Mouse (Mus musculus) CH12.LX (cell line): ENCODE results near the gene Ttn. TPM values are rescaled to one million over a fixed set of nuclear protein-coding genes. Genes with fewer than 3 reads are reported as not detected.

Source experiments
- DNase-seq: peaks from one replicate; pipeline ENCODE4 v3.0.0-alpha.2; 2013; ENCODE audit errors: extremely low read depth
- H3K27ac ChIP-seq: 2 replicates; pipeline ENCODE4 v1.5.1; 2012; ENCODE audit warnings: low read depth, mild to moderate bottlenecking, control low read depth, moderate library complexity; ENCODE audit not compliant: insufficient read depth
- H3K27me3 ChIP-seq: replicated peaks from 2 replicates; pipeline ENCODE3; 2012; ENCODE audit warnings: inconsistent platforms
- H3K36me3 ChIP-seq, 2 experiments: replicated peaks in 1 of 2; 2 replicates each; pipeline versions ENCODE3 to v1.6.1; 2012; ENCODE audit warnings: inconsistent platforms in 1 of 2, low read length in 1 of 2, mild to moderate bottlenecking in 1 of 2, mixed read lengths in 1 of 2, moderate library complexity in 1 of 2; ENCODE audit not compliant: control insufficient read depth in 1 of 2, insufficient read depth in 1 of 2
- H3K4me1 ChIP-seq, 2 experiments: 2 replicates each; pipeline ENCODE4 v1.6.1; 2012; ENCODE audit warnings: inconsistent platforms in 1 of 2, moderate library complexity in 1 of 2; ENCODE audit not compliant: insufficient read depth in 2 of 2, control insufficient read depth in 1 of 2
- H3K4me2 ChIP-seq: 2 replicates; pipeline ENCODE4 v1.6.1; 2012; ENCODE audit warnings: low read depth, mild to moderate bottlenecking, control low read depth; ENCODE audit not compliant: poor library complexity, insufficient read depth, severe bottlenecking
- H3K4me3 ChIP-seq, 3 experiments: fragments of 150-350 bp in 1 of 3; sonication (generic) in 1 of 3; replicated peaks in 1 of 3; 2 replicates each; pipeline versions ENCODE3 to v1.5.1; 2011 to 2012; ENCODE audit warnings: low read depth in 2 of 3, low read length in 2 of 3, mild to moderate bottlenecking in 2 of 3, moderate library complexity in 2 of 3, control low read depth in 1 of 3, improper control_type of control experiment in 1 of 3, inconsistent platforms in 1 of 3, mixed read lengths in 1 of 3; ENCODE audit not compliant: poor library complexity in 1 of 3
- H3K79me2 ChIP-seq: replicated peaks from 2 replicates; pipeline ENCODE4 v1.6.1; 2012; ENCODE audit warnings: mild to moderate bottlenecking, moderate library complexity; ENCODE audit not compliant: control insufficient read depth, poor library complexity, insufficient read depth, severe bottlenecking; ENCODE audit errors: extremely low read depth
- H3K9ac ChIP-seq: 2 replicates; pipeline ENCODE4 v1.6.1; 2012; ENCODE audit warnings: low read depth, mild to moderate bottlenecking, control low read depth, moderate library complexity; ENCODE audit not compliant: insufficient read depth
- H3K9me3 ChIP-seq: replicated peaks from 2 replicates; pipeline ENCODE3; 2012; ENCODE audit warnings: low read length, inconsistent platforms, mixed read lengths
- BHLHE40 ChIP-seq: IDR thresholded peaks from 2 replicates; pipeline ENCODE4 v1.6.1; 2011; ENCODE audit warnings: mild to moderate bottlenecking, low read depth, low read length, improper control_type of control experiment
- CHD1 ChIP-seq: IDR thresholded peaks from 2 replicates; pipeline ENCODE4 v1.6.1; 2012; ENCODE audit warnings: low read depth, low read length, improper control_type of control experiment, inconsistent platforms
- CTCF ChIP-seq, 2 experiments: IDR thresholded peaks in 1 of 2; conservative IDR thresholded peaks in 1 of 2; 2 replicates each; pipeline ENCODE4 v1.5.1; 2011 to 2012; ENCODE audit warnings: low read depth in 2 of 2, low read length in 2 of 2, improper control_type of control experiment in 1 of 2, inconsistent platforms in 1 of 2, mild to moderate bottlenecking in 1 of 2, moderate library complexity in 1 of 2
- E2F4 ChIP-seq: IDR thresholded peaks from 2 replicates; pipeline ENCODE4 v1.6.1; 2011; ENCODE audit warnings: low read depth, low read length, improper control_type of control experiment; ENCODE audit not compliant: insufficient replicate concordance
- EP300 ChIP-seq: IDR thresholded peaks from 2 replicates; pipeline ENCODE4 v1.6.1; 2011; ENCODE audit warnings: low read length, improper control_type of control experiment
- GABPA ChIP-seq: IDR thresholded peaks from 2 replicates; pipeline ENCODE4 v1.6.1; 2012; ENCODE audit warnings: low read depth, low read length, improper control_type of control experiment, inconsistent platforms; ENCODE audit not compliant: insufficient replicate concordance
- JUND ChIP-seq: conservative IDR thresholded peaks from 2 replicates; pipeline ENCODE4 v1.6.1; 2011; ENCODE audit warnings: low read depth, low read length, improper control_type of control experiment
- MAFK ChIP-seq: IDR thresholded peaks from 2 replicates; pipeline ENCODE4 v1.6.1; 2011; ENCODE audit warnings: low read length, improper control_type of control experiment; ENCODE audit not compliant: insufficient replicate concordance
- MAZ ChIP-seq: IDR thresholded peaks from 2 replicates; pipeline ENCODE4 v1.6.1; 2012; ENCODE audit warnings: low read depth, mild to moderate bottlenecking, inconsistent platforms, low read length, improper control_type of control experiment, moderate library complexity
- MEF2A ChIP-seq: IDR thresholded peaks from 2 replicates; pipeline ENCODE4 v1.6.1; 2014; ENCODE audit warnings: low read depth, mild to moderate bottlenecking, inconsistent platforms, low read length, improper control_type of control experiment, borderline replicate concordance
- NELFE ChIP-seq: IDR thresholded peaks from 2 replicates; pipeline ENCODE4 v1.6.1; 2011; ENCODE audit warnings: low read depth, low read length, improper control_type of control experiment
- PAX5 ChIP-seq: IDR thresholded peaks from 2 replicates; pipeline ENCODE4 v1.6.1; 2012; ENCODE audit warnings: low read length, inconsistent platforms, mixed read lengths
- RAD21 ChIP-seq: IDR thresholded peaks from 2 replicates; pipeline ENCODE4 v1.6.1; 2011; ENCODE audit warnings: low read depth, mild to moderate bottlenecking, low read length, improper control_type of control experiment, moderate library complexity
- RCOR1 ChIP-seq: conservative IDR thresholded peaks from 2 replicates; pipeline ENCODE4 v1.6.1; 2012; ENCODE audit warnings: low read depth, mild to moderate bottlenecking, inconsistent platforms, low read length, improper control_type of control experiment
- SIN3A ChIP-seq: IDR thresholded peaks from 2 replicates; pipeline ENCODE4 v1.6.1; 2012; ENCODE audit warnings: low read length, improper control_type of control experiment, inconsistent platforms
- SMC3 ChIP-seq: IDR thresholded peaks from 2 replicates; pipeline ENCODE4 v1.6.1; 2011; ENCODE audit warnings: low read depth, low read length, improper control_type of control experiment
- USF1 ChIP-seq: IDR thresholded peaks from 2 replicates; pipeline ENCODE4 v1.6.1; 2014; ENCODE audit warnings: low read depth, mild to moderate bottlenecking, inconsistent platforms, low read length, improper control_type of control experiment
- USF2 ChIP-seq: conservative IDR thresholded peaks from 2 replicates; pipeline ENCODE4 v1.6.1; 2011; ENCODE audit warnings: low read depth, low read length, improper control_type of control experiment
- ZC3H11A ChIP-seq: IDR thresholded peaks from 2 replicates; pipeline ENCODE4 v1.6.1; 2012; ENCODE audit warnings: low read depth, mild to moderate bottlenecking, inconsistent platforms, low read length, improper control_type of control experiment
- ZMIZ1 ChIP-seq: IDR thresholded peaks from 2 replicates; pipeline ENCODE4 v1.6.1; 2012; ENCODE audit warnings: low read depth, mild to moderate bottlenecking, inconsistent platforms, low read length, improper control_type of control experiment
- ZNF384 ChIP-seq: IDR thresholded peaks from 2 replicates; pipeline ENCODE4 v1.6.1; 2012; ENCODE audit warnings: low read depth, low read length, improper control_type of control experiment, inconsistent platforms
- dilution Hi-C: fragments of 300-500 bp; cut with MboI; formaldehyde crosslinking; loops from 2 replicates; pipeline ENCODE4 v1.14.3; 2020; ENCODE audit warnings: low sequenced_read_pairs; ENCODE audit not compliant: extremely low pct_unique_long_range_greater_than_20kb, extremely low pct_ligation_motif_present
- in situ Hi-C: fragments of 300-500 bp; cut with MboI; formaldehyde crosslinking; loops from 3 replicates; pipeline ENCODE4 v1.14.3; 2019; ENCODE audit warnings: low sequenced_read_pairs, low pct_ligation_motif_present, low pct_unique_long_range_greater_than_20kb, mixed read lengths
- polyA plus RNA-seq: library from polyadenylated mRNA; unstranded; fragments of >175 nt; gene quantifications from 2 replicates; pipeline ENCODE4 v1.2.1, GENCODE M21; 2012; ENCODE audit warnings: low read depth; ENCODE audit not compliant: insufficient read length
- total RNA-seq, 2 experiments: library from RNA; depleted of rRNA; stranded (reverse); fragments of 300-350 nt in 1 of 2; fragments of >200 nt in 1 of 2; gene quantifications; 2 replicates each; pipeline ENCODE4 v1.2.3; 2012 to 2014

Ttn gene
- total and polyA plus RNA-seq, 3 experiments, result 0.23 to 4.2 (median 0.60) TPM

- dilution Hi-C loops, result no loop called here
- H3K4me2 ChIP-seq, result no peak overlapping the region
- no peaks in the 10 kb centered on the region for H3K79me2 ChIP-seq
- H3K27me3 ChIP-seq, result no peaks in the 10 kb centered on the region
- H3K36me3 ChIP-seq, result peaks cover 76 to 78% of the 10 kb centered on the region in 2 experiments
- no peak overlapping the region for H3K27ac ChIP-seq
- no peaks in the 10 kb centered on the region for H3K9me3 ChIP-seq
- no peak overlapping the region for H3K9ac ChIP-seq
- H3K4me1 ChIP-seq, result no peaks in the 10 kb centered on the region
- no peak overlapping the region for H3K4me3 ChIP-seq
- in situ Hi-C loops, result no loop called here
- no peak for TF ChIP-seq E2F4
- no peak for TF ChIP-seq SIN3A
- no peak for TF ChIP-seq MAZ
- TF ChIP-seq ZMIZ1, result no peak
- TF ChIP-seq ZNF384, result no peak
- TF ChIP-seq JUND, result no peak
- no peak for TF ChIP-seq GABPA
- TF ChIP-seq CHD1, result no peak
- no peak for TF ChIP-seq RCOR1
- TF ChIP-seq NELFE, result no peak
- no peak for TF ChIP-seq USF1
- TF ChIP-seq EP300, result no peak
- TF ChIP-seq MEF2A, result no peak
- no peak for TF ChIP-seq BHLHE40
- no peak for TF ChIP-seq PAX5
- TF ChIP-seq USF2, result no peak
- TF ChIP-seq SMC3, result no peak
- no peak for TF ChIP-seq MAFK
- DNase-seq, result no peak
Observed at GRCm38 (mm10) chr2:76719650-76720049, 262.7 kb downstream of the Ttn start.

DNA sequence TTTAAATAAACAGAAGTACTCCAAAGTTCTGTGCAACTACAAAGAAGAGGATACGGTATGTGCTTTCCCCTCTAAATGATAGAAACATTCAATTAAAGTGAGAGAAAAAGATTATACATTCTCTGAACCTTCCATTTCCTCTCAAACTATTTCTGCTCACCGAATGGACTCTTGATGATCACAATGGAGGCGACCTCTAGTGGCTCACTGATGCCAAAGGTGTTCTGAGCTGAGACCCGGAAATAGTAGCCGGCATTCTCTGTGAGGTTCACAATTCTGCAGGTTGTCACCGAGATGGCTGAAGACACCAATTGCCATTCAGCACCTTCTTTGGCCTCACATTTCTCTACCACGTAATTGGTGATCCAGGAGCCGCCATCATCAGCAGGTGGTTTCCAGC is 267.4 kb downstream of the Ttn start:
- in situ Hi-C loops (no loop called here), dilution Hi-C loops (no loop called here)
- H3K4me3 ChIP-seq, result no peak overlapping the region
- peaks cover 86 to 88% of the 10 kb centered on the region in 2 experiments for H3K36me3 ChIP-seq
- H3K4me2 ChIP-seq, result no peak overlapping the region
- H3K9ac ChIP-seq, result no peak overlapping the region
- H3K9me3 ChIP-seq, result peaks cover 25% of the 10 kb centered on the region
- TF ChIP-seq RAD21, result peak; percentile 6
- TF ChIP-seq CTCF (conservative IDR thresholded peaks at IDR 0.05 in 1 of 2, IDR thresholded peaks at IDR 0.05 in 1 of 2; ENCODE audit: low read depth in 2 of 2, low read length in 2 of 2), result peak; percentile 34 to 42; a peak in 3 of 4 replicates
- no peak for TF ChIP-seq ZC3H11A
- no peaks in the 10 kb centered on the region for H3K4me1 ChIP-seq
- peak; percentile 56 for DNase-seq
- no peaks in the 10 kb centered on the region for H3K79me2 ChIP-seq
- H3K27me3 ChIP-seq, result no peaks in the 10 kb centered on the region
- no peak overlapping the region for H3K27ac ChIP-seq
